Mouse (Mus musculus): ENCODE data around the gene Cacng2.

The Cacng2 gene

DNA sequence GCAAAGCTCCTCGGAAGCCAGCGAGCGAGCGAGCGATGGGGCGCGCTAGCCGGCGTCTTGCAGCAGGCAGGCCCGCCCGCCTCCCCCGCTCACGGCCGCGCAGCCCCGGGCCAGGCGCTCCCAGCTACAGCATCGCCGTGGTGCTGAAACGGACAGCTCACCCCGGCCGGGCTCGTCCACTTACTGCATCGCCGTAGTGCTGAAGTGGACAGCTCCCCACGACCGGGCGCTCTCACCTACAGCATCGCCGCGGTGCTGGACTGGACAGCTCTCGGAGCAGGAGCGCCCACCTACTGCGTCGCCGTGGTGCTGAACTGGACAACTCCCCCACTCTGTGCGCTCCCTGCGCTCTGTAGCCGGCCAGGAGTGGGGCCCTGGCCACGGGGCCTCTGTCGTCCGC lies at the start of gene Cacng2:
Cacng2 (minus strand) TSS at position 325 of the 400 bp plus-strand sequence.
- peak; percentile 98 for DNase-seq

DNA sequence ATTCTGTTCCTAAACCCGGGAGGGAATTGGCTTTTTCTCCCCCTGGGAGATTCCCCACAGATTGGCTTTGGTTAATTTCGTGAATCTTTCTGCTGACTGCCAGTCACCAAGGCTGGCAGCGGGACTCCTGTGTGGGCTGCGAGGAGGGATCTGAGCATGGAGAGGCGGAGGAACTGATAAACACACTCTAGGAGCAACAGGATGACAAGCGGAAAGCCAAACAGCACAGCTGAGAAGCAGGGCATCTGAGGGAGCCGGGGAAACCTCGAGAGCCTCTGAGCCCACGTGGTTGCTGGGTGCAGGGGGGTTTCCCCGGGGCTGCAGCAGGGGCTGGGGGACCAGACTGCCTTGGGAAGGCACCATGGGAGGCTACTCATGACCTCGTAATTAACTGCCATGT lies 49.7 kb upstream of the Cacng2 start:
- DNase-seq, result no peak

DNA sequence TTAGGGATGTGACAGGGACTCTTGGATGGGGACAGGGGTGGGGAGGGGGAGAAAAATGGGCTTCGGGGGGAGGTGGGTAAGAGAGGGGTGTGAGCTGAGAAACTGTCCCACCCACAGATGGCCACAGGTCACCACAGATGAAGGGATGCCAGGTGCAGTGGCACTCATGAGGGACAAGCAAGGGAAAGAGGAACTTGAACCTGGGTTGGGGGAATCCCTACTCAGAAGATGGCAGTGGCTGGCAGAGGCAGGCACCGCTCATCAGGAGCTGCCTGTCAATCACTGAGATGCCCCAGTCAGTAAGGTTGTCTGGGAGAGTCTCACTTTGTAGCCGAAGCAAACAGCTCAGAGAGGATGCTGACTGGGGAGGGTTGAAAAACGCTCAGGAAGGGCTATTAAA lies 45.5 kb upstream of the Cacng2 start:
- no peak for DNase-seq

DNA sequence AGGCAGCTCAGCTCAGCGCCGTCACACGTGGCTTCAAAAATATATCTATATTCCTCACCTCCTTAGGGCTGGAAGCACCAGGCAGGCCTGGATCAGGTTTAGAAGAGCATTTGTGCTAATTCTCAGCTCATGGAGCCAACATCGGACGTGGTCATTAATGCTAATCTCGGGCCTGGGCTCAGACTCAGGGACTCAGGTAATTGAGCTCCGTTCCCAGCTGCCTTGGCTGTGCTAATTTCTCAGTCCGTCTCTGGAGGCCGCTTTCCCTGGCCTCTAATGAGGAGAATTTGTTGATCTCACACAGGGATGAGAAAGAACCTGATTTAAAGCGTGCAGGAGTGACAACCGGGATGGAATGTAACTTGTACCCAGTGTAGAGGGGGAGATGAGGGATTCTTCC lies 44.6 kb upstream of the Cacng2 start:
- no peak for DNase-seq

DNA sequence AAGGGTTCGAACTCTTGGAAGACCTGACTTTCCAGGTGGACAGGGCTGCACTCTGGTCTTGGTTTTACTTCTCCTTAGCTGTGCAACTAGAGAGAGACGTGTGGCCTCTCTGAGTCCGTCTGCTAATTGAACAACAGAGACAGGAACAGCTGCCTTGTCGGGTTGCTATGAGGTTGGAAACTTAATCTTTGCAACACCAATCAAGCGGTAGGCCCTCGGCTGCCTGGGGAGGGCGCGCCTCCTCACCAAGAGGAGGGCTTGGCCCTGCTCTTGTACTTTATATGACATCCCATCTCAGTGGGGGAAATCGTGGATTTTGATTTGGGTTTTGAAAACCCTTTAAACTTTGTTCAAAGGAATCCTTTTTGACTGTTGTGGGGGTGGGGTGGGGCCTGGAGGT lies 42.1 kb upstream of the Cacng2 start:
- DNase-seq, result no peak

DNA sequence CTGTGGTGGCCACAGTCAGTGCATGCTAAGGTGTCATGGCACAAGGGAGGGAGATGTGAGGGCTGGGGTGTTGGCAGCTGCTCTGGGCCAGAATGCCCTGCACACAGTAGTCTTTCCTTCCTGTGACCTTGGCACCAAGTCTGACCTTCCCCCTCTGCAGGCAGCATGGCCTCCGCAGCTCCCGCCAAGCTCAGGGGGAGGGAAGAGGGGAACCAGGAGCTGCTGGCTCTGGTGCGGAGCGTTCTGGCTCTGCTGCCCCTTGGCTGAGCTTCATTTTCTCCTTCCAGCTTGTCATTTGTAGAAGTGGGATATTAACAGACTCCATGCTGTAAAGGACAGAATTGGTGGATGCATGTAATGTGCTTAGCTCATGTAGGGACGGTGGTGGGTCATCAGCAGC lies 38.5 kb upstream of the Cacng2 start:
- DNase-seq, result no peak

DNA sequence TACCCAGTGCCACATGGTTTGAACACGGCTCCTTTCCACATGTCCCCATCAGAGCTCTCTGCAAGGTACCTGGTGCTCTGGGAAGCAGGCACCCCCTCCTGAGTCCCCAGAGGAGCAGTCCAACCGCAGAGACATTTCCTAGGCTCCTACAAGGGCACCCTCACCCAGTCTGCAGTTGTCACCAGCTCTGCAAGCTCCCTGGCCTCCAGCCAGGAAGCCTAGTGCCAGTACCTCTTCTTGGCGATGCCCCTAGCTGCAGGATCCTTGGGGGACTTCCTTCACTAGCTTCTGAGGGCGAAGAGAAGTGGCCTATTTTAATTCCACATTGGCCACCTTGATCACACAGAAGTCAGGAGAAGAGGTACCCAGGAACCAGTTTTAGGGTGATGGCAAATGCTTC lies 38.0 kb upstream of the Cacng2 start:
- DNase-seq, result no peak

DNA sequence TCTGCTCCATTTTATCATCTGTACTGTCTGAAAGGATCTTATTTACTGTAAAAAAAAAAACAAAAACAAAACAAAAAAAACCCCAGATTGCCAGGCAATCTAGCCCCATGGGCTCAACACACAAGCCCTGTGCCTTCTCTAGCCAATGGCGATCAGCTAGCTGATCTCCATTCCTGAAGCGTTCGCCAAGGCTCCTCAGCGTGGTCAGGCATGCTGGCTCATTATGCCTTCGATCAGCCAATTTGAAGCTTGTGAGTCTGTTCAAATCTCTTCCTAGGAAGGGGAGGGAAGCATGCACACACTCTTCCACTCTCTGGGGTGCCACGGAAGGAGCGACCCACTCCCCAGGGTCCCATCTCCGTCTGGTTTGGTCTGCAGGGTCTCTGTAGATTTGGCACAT lies 37.5 kb upstream of the Cacng2 start:
- no peak for DNase-seq

DNA sequence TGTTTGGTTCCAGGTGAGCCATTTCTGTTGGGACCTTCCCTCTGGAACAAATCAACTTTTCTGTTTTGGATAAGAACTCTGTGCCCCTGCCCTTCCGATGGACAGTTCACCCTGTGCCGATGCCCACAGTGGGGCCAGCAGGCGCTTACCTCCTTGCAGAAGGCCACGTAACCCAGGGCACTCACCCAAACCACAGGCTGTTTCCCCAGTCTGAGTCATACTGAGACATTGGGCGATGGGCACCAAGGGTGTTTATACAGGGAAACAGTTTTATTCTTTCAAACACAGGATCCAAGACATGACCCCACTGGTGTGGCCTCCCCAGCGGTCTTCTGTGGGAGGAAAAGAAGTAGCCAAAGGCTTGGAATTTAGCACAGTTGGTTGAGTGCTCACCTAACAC lies 35.6 kb upstream of the Cacng2 start:
- DNase-seq, result no peak

DNA sequence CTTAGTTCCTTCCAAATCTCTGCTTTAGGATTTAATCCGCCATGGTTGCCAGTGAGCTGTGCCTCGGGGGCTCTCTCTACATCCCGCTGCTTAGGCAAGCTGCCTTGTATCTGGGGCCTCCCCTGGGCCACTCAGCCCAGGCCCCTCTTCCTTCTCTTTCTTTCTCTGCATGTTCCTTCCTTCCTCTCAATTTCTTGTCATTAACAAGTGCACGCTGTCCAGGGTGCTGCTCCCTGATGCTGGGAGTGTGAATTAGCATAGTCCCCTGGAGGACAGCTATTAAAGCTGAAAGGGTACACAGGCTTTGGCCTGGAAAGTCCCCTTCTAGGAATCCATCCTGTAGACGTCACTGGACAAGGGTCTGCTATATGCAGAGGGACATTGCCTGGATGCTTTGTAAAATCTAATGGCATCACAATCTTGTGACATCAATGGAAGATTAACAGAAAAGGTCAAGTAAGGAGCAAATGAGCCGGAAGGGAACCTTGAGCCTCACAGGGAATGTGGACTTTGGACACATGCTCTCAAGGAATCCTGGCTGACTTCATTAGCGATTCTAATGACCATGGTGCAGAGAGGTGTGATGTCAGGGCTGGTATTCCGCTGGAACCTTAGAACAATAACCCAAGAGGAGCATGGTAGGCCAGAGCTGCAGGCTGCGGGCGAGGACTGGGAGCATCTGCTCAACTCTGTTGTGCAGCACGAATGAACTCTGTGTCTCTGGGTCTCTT lies 33.4 kb upstream of the Cacng2 start:
- DNase-seq, result no peak

DNA sequence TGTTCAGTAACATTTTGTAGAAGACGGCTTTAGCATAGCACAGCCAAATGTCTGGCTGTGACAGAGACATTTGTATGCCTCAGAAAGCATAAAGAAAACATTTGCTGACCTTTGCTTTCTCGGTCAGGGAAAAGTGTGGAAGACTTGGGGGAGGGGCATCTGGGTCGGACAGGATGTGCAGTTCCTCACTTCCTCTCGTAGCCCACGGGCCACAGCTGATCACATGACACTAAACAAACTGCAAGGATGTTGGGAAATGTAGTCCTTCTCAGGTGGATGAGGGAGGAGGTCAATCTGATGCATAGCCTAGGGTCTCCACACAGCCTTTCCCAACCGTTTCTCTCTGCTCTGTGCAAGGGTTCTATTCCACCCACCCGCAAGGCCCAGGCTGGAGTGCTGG lies 28.7 kb upstream of the Cacng2 start:
- DNase-seq, result no peak

DNA sequence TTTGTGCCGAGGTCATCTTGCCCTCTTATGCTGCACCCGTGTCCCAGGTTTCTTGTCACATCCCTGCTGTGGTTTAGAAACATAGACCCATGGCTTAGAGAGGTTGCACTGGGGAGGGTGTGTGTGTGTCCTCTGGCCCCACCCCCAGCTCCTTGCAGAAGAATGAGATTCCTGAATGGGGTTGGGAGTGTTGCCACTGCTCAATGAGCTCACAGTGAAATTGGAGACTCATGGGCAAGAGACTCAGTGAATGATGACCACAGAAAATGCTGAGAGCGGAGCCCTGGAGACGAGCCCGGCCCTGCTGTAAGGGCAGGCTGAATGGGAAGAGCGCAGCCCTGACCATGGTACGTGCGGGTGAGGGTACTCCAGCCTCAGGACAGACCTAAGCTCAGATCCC lies 20.4 kb upstream of the Cacng2 start:
- DNase-seq, result no peak

DNA sequence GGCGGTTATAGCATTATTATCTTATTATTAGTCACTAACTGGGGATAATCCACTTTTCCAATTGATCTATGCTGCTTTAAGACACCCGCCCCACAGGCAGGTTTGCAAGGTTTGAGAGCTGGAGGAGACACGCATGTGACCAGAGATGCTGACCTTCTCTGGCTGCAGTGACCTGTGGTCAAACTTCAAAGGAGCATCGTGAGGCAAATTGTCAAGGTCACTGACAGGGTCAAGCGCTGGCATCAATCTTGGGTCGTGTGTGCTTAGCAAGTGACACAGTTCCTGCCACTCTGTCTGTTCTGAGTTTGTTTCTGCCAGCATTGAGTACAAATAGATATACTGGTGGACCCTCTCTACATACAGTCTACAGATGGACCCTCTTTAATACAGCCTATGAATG lies 14.8 kb upstream of the Cacng2 start:
- DNase-seq, result no peak

DNA sequence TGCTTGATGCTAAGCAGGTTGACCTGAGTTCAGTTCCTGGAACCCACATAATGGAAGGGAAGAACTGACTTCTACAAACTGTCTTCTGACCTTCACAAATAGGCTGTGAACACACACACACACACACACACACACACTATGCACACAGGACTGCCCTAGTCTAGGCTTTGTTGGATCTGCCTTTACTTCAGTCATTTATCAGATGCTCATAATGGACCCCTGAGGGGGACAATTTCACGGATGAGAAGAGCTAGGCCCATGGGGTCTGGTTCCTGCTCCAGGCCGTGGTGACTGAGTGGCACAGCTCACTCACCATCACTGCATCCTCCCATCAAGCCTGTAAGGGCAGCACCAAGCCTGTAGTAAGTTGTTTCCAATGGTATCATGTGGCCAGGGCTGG lies 13.6 kb upstream of the Cacng2 start:
- no peak for DNase-seq

DNA sequence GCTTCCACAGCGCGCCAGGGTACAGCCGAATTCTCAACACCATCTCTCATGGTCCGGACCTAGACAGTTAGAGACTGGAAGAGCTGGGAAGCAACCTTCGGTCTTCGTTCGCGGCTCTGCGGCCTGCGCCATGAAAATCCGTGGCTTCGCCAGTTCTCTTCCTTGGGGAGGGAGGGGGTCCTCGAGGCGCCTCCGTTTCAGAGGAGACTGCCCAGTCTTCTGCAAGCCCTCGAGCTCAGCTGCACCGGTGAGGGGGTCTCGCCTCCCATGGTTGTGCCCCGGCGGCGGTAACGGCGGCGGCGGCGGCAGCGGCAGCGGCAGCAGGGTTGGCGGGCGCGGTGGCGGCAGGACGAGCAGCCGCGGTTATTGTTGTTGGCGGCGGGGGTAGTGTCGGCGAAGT lies 580 bp downstream of the Cacng2 start:
- DNase-seq, result peak; percentile 0

DNA sequence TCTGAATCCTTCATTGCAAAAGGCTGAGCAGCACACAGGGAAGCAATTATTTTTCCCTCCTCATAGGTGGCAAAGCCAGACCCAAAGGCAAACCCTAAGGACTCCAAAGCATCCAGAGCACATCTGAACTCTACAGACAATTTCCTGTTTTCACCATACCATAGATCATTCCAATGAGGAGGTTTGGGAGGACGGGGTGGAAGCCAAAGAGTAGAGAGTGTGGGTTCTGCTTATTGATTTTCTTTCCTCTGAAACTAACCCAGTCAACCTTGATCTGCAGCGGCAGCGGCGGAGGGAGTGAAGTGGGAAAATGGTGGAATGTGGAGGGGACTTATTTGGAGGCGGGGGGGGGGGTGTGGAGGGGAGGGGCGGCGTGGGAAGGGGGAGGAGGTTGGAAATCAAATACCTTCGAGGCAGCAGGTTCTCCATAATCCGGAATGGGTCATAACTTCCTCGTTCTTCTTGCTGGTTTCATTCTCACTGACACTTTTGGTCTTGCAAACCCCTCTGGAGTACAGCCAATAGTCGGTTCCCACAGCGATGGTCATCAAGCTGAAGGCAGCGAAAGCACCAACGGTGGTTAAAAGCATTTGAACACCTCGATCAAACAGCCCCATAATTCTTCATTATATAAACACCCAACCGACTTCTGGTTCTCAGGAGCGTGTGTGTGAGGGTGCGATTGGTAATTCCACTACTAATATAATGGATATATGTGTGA lies 1.4 kb downstream of the Cacng2 start:
- no peak for DNase-seq

DNA sequence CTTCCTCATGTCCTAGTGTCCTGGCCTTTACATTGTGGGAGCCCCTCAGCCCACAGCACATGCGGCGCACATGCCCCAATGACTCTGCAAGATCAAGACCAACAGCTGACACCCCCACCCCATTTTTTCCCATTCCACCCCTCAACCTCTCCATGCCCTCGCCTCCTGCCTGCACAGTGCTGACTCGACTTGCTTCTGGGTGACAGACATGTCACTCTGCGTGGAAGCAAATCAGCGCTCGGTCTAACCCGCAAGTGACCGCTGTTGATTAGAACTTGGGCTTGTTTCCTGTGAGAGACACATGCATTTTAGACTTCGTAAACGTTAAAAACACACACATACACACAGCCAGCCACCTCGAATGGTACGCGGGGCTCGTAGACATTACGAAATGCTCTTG lies 2.1 kb downstream of the Cacng2 start:
- DNase-seq, result no peak

DNA sequence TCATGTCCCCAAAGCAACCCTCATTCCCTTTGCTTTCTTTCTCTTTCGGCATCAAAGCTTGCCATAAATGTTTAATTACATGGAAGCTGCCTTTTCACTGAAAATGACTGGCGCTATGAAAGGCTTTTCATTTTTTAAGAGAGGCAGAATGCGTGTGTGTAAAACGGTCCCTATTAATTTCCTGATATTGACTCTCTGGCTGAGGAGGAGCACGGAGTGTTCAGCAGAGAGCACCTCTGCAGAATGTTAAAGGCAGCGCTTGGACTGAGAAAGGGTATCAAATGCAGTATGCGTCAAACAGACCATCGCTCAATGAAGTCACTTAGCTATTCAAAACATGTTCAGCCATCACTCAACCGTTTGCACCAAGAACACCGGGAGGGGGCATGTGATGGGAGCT lies 2.9 kb downstream of the Cacng2 start:
- no peak for DNase-seq

DNA sequence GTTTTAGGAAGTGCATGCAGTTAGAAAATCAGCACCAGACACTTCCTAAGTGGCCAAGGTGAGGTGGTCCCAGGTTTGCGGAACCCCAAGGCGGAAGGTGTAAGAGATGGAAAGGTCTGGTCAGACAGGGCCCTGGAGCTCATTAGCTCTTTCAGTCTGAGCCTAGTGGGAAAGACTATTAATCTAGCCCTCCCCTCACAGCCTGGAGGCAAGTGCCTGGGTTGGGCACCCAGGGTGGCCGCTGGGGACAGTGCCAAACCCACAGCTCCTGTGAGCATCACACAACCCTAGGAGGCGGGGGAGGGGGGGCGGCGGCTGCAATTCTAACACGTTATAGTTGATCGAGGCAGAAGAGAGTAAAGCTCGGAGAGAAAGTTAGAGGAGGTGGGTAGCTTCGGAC lies 3.6 kb downstream of the Cacng2 start:
- DNase-seq, result no peak

DNA sequence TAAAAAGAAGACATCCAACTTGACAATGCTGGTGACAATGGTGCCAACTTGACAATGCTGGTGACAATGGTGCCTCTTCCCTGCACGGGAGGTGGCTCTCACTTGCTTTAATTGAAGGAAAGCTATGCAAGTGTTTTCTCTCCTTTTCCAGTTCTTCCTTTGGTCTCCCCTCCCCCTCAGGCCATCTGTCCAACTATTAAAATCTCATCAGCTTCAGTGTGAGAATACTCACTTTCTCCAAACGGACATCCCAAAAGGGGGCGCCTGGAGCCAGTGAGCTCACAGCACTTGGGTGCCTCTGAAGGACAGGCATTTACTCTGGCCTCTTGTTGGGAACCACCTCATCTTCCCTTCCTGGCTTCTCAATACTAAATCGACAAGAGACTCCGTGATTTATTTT lies 20.3 kb downstream of the Cacng2 start:
- no peak for DNase-seq

DNA sequence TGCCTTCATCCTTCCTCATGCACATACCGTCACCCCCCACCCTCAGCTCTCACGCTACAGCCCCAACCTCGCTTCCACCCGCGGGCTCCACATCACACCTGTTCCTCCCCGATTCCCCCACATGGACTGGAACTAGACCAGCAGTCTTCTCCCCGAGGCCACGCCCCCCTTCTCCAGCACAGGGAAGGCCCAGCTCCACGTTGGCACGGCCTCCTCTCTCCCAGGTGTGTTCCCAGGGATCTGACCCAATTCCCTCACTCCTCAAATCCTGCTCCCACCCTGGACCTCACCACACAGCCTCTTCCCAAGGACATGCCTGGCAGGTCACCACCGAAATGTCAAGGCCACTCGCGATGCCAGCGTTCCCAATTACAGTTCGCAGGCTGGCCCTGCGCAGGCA lies 23.8 kb downstream of the Cacng2 start:
- DNase-seq, result no peak

DNA sequence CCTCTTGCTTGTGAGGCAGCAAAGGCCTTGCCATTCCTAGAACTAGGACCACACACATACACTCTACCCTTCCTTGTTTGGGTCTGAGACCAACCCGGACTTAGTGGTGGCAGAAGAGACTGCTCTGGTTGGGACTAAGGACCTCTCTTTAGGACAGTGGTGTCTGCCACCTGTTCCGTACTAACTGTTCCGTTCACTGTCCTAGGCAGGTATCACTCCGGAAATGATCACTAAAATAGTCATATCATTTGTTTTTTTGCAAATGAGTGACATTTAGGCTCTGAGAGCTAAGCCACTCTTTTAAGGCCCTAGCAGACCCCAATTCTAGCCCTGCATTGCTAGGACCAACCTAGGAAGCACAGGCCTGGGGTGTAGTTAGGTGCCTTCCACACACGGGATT lies 26.2 kb downstream of the Cacng2 start:
- no peak for DNase-seq

DNA sequence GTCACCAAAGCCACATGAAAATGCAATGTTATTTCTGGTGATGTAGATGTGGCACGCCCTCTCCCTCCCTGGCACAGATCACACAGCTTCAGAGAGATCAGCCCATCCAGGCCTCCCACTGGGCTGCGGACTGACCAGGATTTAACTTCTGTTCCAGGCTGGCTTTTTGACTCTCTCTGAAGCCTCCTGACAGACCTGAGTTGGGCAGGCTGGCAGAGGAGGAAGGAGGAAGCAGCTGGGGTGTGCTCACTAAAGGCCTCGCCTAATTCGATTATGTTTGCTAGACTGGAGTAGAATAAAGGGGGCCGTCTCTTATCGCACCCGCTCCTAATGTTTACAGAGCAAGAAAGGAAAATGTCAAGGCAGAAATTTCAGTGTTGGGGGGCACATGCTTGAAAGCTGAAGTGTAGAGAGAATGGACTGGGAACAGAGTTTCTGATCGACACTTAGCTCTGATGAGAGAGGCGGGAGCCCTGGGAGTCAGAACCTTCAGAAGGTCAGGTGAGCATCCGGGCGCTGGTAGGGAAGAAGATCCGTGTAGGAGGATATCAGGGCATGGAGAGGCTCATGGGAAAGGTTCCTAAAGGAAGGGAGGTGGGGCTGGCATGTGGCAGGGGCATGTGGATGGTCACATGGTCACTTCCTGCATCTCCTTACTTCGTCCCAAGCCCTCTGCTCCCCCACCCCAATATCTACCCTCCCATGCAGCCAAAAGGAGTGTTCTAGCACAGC lies 36.8 kb downstream of the Cacng2 start:
- DNase-seq, result no peak

DNA sequence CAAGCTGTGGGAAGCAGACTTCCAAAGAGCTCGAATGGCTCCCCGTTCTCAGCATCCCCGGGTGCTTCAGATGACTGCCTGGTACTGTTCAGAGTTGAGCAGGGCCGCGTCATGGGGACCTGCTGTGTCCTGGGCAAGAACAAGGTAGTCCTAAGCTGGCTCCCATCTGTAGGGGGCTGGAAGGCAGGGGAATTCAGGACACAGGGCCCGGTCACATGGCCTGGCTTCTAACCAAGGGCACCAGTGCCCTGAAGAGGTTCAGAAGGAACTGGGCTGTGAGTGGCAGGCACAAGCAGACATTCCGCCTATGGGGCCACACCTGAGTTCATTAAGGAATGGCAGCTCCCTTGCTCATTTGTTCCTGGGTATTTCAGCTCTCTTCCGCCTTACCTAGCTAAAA lies 37.7 kb downstream of the Cacng2 start:
- no peak for DNase-seq

Data from lung, postnatal 14 days (tissue).